Mouse (Mus musculus) thymus, adult 2 months (tissue): ENCODE data around the gene Ipcef1.

ENCODE experiments used
- CTCF ChIP-seq: fragments of 200-500 bp; IDR thresholded peaks from 2 replicates; pipeline ENCODE4 v1.5.1; 2012; ENCODE audit warnings: mild to moderate bottlenecking, control low read depth, low read length, moderate library complexity, borderline replicate concordance; ENCODE audit not compliant: control insufficient read depth, poor library complexity, insufficient read depth; ENCODE audit errors: extremely low read depth
- POLR2A ChIP-seq: fragments of 200-500 bp; IDR thresholded peaks from 2 replicates; pipeline ENCODE4 v1.6.1; 2012; ENCODE audit warnings: mild to moderate bottlenecking, low read length, control low read depth, moderate library complexity; ENCODE audit not compliant: control insufficient read depth, poor library complexity, insufficient read depth; ENCODE audit errors: extremely low read depth

DNA sequence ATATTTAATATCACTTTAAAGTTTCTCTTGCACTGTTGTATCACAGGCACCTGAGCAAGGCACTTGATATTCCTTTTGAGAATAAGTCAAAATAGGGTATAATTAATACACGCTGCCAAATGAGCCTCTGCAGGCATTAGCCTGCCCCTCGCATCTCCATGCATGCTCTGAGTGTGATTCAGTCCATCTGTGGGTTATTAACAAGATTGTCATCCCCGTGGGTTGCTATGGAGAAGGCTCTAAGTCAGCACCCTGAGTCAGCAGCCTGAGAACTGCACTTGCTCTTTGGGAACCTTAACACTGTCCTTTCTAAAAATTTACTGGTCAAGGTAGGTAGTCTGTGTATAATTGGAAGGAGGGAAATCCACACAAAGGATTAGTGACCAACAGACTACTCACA, 117.5 kb downstream of the Ipcef1 start:
- no peak for TF ChIP-seq CTCF
- no peak for TF ChIP-seq POLR2A
